Mouse (Mus musculus): ENCODE measurements around the gene Zfp563. TPM values are rescaled to one million over a fixed set of nuclear protein-coding genes. Genes with fewer than 3 reads are reported as not detected.

The Zfp563 gene
- 11.4 and 15.2 TPM in 2 replicates for polyA plus RNA-seq (2014; fragmentation: Nextera tagmentation; extraction: Ambion mirVana)

DNA sequence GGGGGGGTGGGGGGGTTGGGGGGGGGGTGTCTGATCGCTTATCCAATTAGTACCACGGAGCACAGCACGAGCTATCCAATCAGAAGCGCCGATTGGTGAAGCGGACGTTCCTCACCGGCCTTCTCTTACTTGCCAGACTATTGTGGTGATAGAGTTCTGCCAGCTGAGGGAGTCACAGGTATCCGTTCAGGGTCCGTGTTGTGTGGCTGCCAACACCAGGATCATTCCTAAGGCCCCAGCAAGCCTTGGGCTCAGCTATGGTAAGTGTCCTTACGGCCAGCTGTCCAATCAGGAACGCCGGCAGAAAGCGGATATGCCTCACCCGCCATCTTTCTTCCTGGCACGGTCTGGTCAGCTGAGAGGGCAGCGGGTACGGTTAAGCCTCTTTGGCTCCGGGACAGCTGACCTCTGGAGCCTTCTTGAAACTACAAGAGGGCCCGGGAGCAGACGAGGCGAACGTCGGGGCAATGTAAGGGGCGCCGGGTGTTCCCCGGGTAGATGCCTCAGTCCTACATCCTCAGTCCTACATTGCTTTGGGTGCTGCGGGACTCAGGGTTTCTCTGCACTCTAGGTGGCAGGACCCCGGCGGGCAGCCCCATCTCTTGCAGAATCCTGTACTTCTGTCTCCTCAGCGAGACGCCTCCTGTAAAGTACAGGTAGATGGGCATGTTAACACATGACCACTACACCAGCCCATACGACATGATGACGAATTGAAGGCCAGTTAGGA is at the start of gene Zfp563:
Gene Zfp563, plus strand, starts transcription at position 91 of the 730 bp plus-strand sequence.
- H3K27me3 ChIP-seq (ENCODE audit: control insufficient read depth, insufficient read depth, low read length) = no peaks in the 10 kb centered on the region
- H3K9ac ChIP-seq (ENCODE audit: low read depth, low read length) = peak within 1 kb of the TSS; percentile 73
- 5% methylated on average over 34 of the region's 34 CpGs for WGBS
- H3K27ac ChIP-seq (ENCODE audit: low read depth, low read length) = peak within 1 kb of the TSS; percentile 87
- DNase-seq (ENCODE audit: low spot score) (peak; percentile 87), ATAC-seq (ENCODE audit: low FRiP score) (peak; percentile 88)
- H3K9me3 ChIP-seq (ENCODE audit: control insufficient read depth, low read length) = no peaks in the 10 kb centered on the region
- no peaks in the 10 kb centered on the region for H3K4me1 ChIP-seq (replicated peaks; ENCODE audit: control insufficient read depth, insufficient read depth, low read length)
- H3K4me3 ChIP-seq (ENCODE audit: low read depth, low read length) = peak within 1 kb of the TSS; percentile 57
- peak within 1 kb of the TSS; percentile 53 for H3K4me2 ChIP-seq (replicated peaks; ENCODE audit: low read depth, low read length)
- H3K36me3 ChIP-seq (ENCODE audit: control insufficient read depth, insufficient read depth, low read length) = no peaks in the 10 kb centered on the region

DNA sequence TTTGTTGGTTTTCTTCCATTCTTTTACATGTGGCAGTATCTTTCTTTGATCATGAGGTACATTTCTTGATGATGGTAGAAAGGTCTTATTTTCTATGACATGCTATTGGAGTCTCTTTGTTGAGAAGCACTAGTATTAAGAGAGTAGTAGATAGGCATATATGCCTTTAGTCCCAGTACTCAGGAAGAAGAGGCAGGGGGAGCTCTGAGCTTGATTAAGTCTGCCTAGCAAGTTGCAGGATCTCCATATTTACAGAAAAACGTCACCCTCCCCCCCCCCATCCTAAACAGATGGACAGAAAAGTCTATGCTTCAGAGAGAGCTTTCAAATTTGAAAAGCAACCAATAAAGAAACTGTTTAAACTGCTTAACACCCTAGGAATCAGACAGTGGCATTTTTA is 30.3 kb upstream of the Zfp563 start:
- ATAC-seq (ENCODE audit: low FRiP score) = no peak
- H3K4me2 ChIP-seq (replicated peaks; ENCODE audit: low read depth, low read length) = no peak overlapping the region
- H3K4me3 ChIP-seq (ENCODE audit: low read depth, low read length) = no peak overlapping the region
- H3K27ac ChIP-seq (ENCODE audit: low read depth, low read length) = no peak overlapping the region
- H3K9ac ChIP-seq (ENCODE audit: low read depth, low read length) = no peak overlapping the region
- H3K27me3 ChIP-seq (ENCODE audit: control insufficient read depth, insufficient read depth, low read length) = no peaks in the 10 kb centered on the region
- 12% methylated on average over 1 of the region's 1 CpGs for WGBS
- no peak for DNase-seq (ENCODE audit: low spot score)
- H3K4me1 ChIP-seq (replicated peaks; ENCODE audit: control insufficient read depth, insufficient read depth, low read length) = no peaks in the 10 kb centered on the region
- no peaks in the 10 kb centered on the region for H3K9me3 ChIP-seq (ENCODE audit: control insufficient read depth, low read length)
- H3K36me3 ChIP-seq (ENCODE audit: control insufficient read depth, insufficient read depth, low read length) = no peaks in the 10 kb centered on the region

DNA sequence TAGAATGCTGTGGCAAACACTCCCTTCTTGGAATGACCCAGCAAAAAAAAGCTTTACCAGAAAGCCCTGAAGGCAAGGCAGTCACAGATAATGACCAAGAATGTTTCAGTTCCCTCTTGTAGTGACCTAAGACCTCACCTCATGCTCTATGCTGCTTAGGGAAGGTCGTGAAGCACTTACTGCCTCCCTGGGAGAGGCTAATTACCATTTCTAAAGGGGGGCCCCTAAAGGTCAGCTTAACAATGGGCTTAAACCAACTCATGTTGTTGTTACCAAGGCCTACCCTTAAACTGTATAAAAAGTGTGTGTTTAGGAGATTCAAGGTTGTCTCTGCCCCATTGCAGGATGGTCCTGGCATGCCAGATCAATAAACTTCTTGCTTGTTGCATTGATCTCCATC is 26.1 kb upstream of the Zfp563 start:
- no peak overlapping the region for H3K9ac ChIP-seq (ENCODE audit: low read depth, low read length)
- no peaks in the 10 kb centered on the region for H3K9me3 ChIP-seq (ENCODE audit: control insufficient read depth, low read length)
- H3K27ac ChIP-seq (ENCODE audit: low read depth, low read length) = no peak overlapping the region
- ATAC-seq (ENCODE audit: low FRiP score) (no peak), DNase-seq (ENCODE audit: low spot score) (no peak)
- no peak overlapping the region for H3K4me2 ChIP-seq (replicated peaks; ENCODE audit: low read depth, low read length)
- H3K36me3 ChIP-seq (ENCODE audit: control insufficient read depth, insufficient read depth, low read length) = no peaks in the 10 kb centered on the region
- no peaks in the 10 kb centered on the region for H3K27me3 ChIP-seq (ENCODE audit: control insufficient read depth, insufficient read depth, low read length)
- 0% methylated on average over 1 of the region's 1 CpGs for WGBS
- no peak overlapping the region for H3K4me3 ChIP-seq (ENCODE audit: low read depth, low read length)
- no peaks in the 10 kb centered on the region for H3K4me1 ChIP-seq (replicated peaks; ENCODE audit: control insufficient read depth, insufficient read depth, low read length)

DNA sequence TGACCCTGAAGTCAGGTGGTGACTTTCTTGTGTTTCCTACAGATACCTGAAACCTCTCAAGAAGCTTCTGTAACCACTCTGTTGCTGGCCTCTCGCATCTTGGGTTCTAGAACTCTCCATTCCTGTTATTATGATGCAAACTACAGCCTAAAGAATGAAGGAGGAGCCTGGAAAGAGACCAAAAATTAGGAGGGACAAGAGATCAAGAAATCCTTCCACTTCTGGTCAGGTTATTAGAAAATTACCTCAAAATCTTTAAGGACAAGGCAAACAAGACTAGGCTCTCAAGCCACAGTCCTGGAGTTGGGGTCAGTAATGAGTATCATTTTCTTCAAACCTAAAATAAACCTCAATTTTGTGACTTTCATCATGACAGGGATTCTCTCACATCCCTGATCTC is 21.2 kb upstream of the Zfp563 start, which contains the start of gene 4921501E09Rik:
Gene 4921501E09Rik, minus strand, starts transcription at position 101 of the 400 bp plus-strand sequence.
- no peak within 1 kb of the TSS for H3K27ac ChIP-seq (ENCODE audit: low read depth, low read length)
- no peaks in the 10 kb centered on the region for H3K4me1 ChIP-seq (replicated peaks; ENCODE audit: control insufficient read depth, insufficient read depth, low read length)
- no peaks in the 10 kb centered on the region for H3K36me3 ChIP-seq (ENCODE audit: control insufficient read depth, insufficient read depth, low read length)
- H3K9me3 ChIP-seq (ENCODE audit: control insufficient read depth, low read length) = no peaks in the 10 kb centered on the region
- no peak for DNase-seq (ENCODE audit: low spot score)
- 65% methylated on average over 1 of the region's 1 CpGs for WGBS
- no peak within 1 kb of the TSS for H3K4me3 ChIP-seq (ENCODE audit: low read depth, low read length)
- ATAC-seq (ENCODE audit: low FRiP score) = no peak
- H3K27me3 ChIP-seq (ENCODE audit: control insufficient read depth, insufficient read depth, low read length) = no peaks in the 10 kb centered on the region
- no peak within 1 kb of the TSS for H3K4me2 ChIP-seq (replicated peaks; ENCODE audit: low read depth, low read length)
- H3K9ac ChIP-seq (ENCODE audit: low read depth, low read length) = no peak within 1 kb of the TSS

DNA sequence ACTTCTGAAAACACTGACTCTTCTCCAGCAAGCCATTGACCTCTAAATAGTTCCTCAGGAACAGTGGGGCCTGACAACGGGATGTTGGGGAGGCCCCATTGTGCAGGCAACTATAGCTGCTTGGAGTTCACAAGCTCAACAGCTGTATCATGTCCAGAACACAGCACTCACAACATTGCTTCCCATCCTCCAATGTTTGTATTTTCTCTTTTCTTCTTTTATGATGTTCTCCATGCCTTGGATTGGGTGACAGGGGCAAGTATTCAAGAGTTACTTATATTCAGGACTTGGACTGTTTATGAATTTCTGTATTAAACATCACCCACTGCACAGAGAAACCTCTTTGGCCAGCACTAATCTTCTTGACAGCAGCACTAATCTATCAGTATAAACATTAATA is 2.5 kb downstream of the Zfp563 start:
- no peak for ATAC-seq (ENCODE audit: low FRiP score)

DNA sequence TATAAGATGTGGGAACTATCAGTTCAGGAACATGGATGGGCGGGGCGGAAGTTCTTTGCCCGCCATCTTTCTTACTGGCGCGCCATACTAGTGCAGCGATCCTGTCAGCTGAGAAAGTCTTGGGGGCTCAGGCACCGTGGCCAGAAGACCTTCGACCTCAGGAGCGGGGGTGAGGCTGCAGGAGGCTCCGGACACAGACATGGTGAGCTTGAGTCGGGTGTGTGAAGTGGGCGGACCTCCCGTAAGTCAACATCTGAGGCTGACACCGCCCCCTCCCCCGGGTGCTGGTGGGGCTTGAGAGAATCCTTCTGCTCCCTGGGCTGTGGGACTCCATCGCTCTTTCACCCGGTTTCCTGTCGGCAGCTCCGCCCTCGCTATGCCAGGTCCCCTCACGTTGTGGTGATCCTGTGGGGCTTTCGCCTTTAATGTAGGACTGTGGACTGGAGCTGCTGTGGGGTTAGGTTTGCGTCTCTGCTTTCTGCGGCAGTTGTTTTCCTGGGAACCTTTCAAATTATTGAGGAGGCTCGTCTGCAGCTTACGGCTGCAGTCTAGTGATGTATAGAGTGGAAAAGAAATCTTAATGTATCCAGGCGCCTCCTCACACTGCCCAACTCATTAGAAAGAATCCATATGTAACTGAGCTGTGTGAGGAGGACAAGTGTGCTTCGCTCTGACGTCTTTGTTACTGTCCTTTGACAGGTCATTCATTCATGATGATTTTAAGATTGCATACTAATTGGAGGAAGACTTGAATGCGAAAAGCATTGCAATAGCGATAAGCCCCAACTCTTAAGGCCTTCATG is 3.5 kb downstream of the Zfp563 start:
- H3K9ac ChIP-seq (ENCODE audit: low read depth, low read length) = peak overlapping the region; percentile 80
- 2% methylated on average over 31 of the region's 31 CpGs for WGBS
- no peaks in the 10 kb centered on the region for H3K36me3 ChIP-seq (ENCODE audit: control insufficient read depth, insufficient read depth, low read length)
- no peaks in the 10 kb centered on the region for H3K4me1 ChIP-seq (replicated peaks; ENCODE audit: control insufficient read depth, insufficient read depth, low read length)
- H3K27ac ChIP-seq (ENCODE audit: low read depth, low read length) = peak overlapping the region; percentile 92
- peak overlapping the region; percentile 79 for H3K4me3 ChIP-seq (ENCODE audit: low read depth, low read length)
- H3K4me2 ChIP-seq (replicated peaks; ENCODE audit: low read depth, low read length) = peak overlapping the region; percentile 57
- H3K27me3 ChIP-seq (ENCODE audit: control insufficient read depth, insufficient read depth, low read length) = no peaks in the 10 kb centered on the region
- H3K9me3 ChIP-seq (ENCODE audit: control insufficient read depth, low read length) = no peaks in the 10 kb centered on the region
- DNase-seq (ENCODE audit: low spot score) (peak; percentile 83), ATAC-seq (ENCODE audit: low FRiP score) (peak; percentile 71)

More for the DNA sequence above, 2.5 kb downstream of the Zfp563 start:
- no peak overlapping the region; the same call in 1 of the 2 replicates for H3K4me3 ChIP-seq (ENCODE audit: low read depth, low read length)
- DNase-seq (ENCODE audit: low spot score) = no peak
- peak overlapping the region; percentile 92; the same call in 1 of the 2 replicates for H3K27ac ChIP-seq (ENCODE audit: low read depth, low read length)
- H3K36me3 ChIP-seq (ENCODE audit: control insufficient read depth, insufficient read depth, low read length) = no peaks in the 10 kb centered on the region
- 48% methylated on average over 1 of the region's 1 CpGs for WGBS
- no peak overlapping the region for H3K9ac ChIP-seq (ENCODE audit: low read depth, low read length)
- no peak overlapping the region; the same call in 1 of the 2 replicates for H3K4me2 ChIP-seq (replicated peaks; ENCODE audit: low read depth, low read length)
- H3K27me3 ChIP-seq (ENCODE audit: control insufficient read depth, insufficient read depth, low read length) = no peaks in the 10 kb centered on the region
- no peaks in the 10 kb centered on the region for H3K9me3 ChIP-seq (ENCODE audit: control insufficient read depth, low read length)
- H3K4me1 ChIP-seq (replicated peaks; ENCODE audit: control insufficient read depth, insufficient read depth, low read length) = no peaks in the 10 kb centered on the region

DNA sequence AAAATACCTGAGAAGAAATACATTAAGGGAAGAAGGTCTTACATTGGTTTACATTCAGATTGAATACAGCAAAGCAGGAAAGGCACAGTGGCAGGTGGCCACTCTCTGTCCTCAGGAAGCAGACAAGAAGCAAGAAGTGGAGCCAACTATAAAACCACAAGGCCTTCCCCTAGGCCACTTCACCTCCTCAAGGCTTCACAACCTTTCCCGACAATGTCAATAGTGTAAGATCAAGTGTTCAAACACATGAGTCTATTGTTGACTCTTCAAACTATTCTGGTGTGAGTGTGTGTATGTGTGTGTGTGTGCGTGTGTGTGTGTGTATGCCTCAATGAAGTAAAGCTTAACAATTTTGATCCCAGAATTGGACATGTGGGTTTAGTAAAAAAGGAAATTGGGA is 8.3 kb downstream of the Zfp563 start:
- DNase-seq (ENCODE audit: low spot score) (no peak), ATAC-seq (ENCODE audit: low FRiP score) (no peak)
- 91% methylated on average over 2 of the region's 2 CpGs for WGBS
- Histone ChIP-seq H3K36me3 (ENCODE audit: control insufficient read depth, insufficient read depth, low read length) (no peaks in the 10 kb centered on the region), H3K4me3 (ENCODE audit: low read depth, low read length) (no peak overlapping the region), H3K27me3 (ENCODE audit: control insufficient read depth, insufficient read depth, low read length) (no peaks in the 10 kb centered on the region), H3K4me1 (replicated peaks; ENCODE audit: control insufficient read depth, insufficient read depth, low read length) (no peaks in the 10 kb centered on the region), H3K27ac (ENCODE audit: low read depth, low read length) (no peak overlapping the region), H3K4me2 (replicated peaks; ENCODE audit: low read depth, low read length) (no peak overlapping the region), H3K9me3 (ENCODE audit: control insufficient read depth, low read length) (no peaks in the 10 kb centered on the region), H3K9ac (ENCODE audit: low read depth, low read length) (no peak overlapping the region)

DNA sequence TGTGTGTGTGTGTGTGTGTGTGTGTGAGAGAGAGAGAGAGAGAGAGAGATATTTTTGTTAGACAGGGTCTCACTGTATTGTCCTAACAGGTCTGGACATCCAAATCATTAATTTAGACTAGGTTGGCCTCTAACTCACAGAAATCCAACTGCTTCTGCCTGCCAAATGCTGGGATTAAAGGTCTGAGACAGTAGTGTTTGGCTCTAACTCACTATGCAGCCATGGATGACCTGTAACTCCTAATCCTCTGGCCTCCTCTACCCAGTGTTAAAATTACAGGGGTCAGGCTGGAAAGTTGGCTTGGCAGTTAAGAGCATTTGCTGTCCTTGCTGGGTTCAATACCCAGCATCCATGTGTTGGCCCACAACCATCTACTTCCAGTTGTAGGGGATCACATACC is 35.4 kb downstream of the Zfp563 start:
- Histone ChIP-seq H3K4me2 (replicated peaks; ENCODE audit: low read depth, low read length) (no peak overlapping the region), H3K36me3 (ENCODE audit: control insufficient read depth, insufficient read depth, low read length) (no peaks in the 10 kb centered on the region), H3K4me3 (ENCODE audit: low read depth, low read length) (no peak overlapping the region), H3K27ac (ENCODE audit: low read depth, low read length) (no peak overlapping the region), H3K4me1 (replicated peaks; ENCODE audit: control insufficient read depth, insufficient read depth, low read length) (no peaks in the 10 kb centered on the region), H3K27me3 (ENCODE audit: control insufficient read depth, insufficient read depth, low read length) (no peaks in the 10 kb centered on the region), H3K9me3 (ENCODE audit: control insufficient read depth, low read length) (no peaks in the 10 kb centered on the region), H3K9ac (ENCODE audit: low read depth, low read length) (no peak overlapping the region)
- ATAC-seq (ENCODE audit: low FRiP score) (no peak), DNase-seq (ENCODE audit: low spot score) (no peak)
